Mouse (Mus musculus) right cerebral cortex, adult 2 months (tissue): ENCODE data around the gene Stip1.
"Not testable (repeated sequence)": the region's sequence is repeated elsewhere in the genome, so short reads cannot be mapped to it uniquely, and the experiment has no call there.

ENCODE experiments used
- DNase-seq, 2 experiments: peaks; one replicate each; pipeline ENCODE4 v3.0.0; 2021 to 2022; ENCODE audit warnings: low spot score in 2 of 2

Stip1 gene

GRCm38 (mm10) chr19:7039841-7040636, at the start of gene Stip1:
TSS of gene Stip1 (minus strand) at chr19:7039967.
- peak; percentile 99 to 100 for DNase-seq

GRCm38 (mm10) chr19:7089050-7089449, 49.3 kb upstream of the Stip1 start:
- DNase-seq = no peak

- DNase-seq = no peak
These were observed 48.8 kb upstream of the Stip1 start for GRCm38 (mm10) chr19:7088558-7088957.

- DNase-seq = no peak
These were observed 45.0 kb upstream of the Stip1 start for GRCm38 (mm10) chr19:7084734-7085133.

GRCm38 (mm10) chr19:7083035-7083794, 43.4 kb upstream of the Stip1 start:
- peak; percentile 66 for DNase-seq

- peak; percentile 60 to 72 for DNase-seq
These were observed 41.9 kb upstream of the Stip1 start for GRCm38 (mm10) chr19:7081516-7082266.

GRCm38 (mm10) chr19:7078271-7078670, 38.5 kb upstream of the Stip1 start:
- DNase-seq = no peak

GRCm38 (mm10) chr19:7077666-7078065, 37.9 kb upstream of the Stip1 start:
- no peak for DNase-seq

GRCm38 (mm10) chr19:7075336-7075735, 35.6 kb upstream of the Stip1 start:
- not testable (repeated sequence) for DNase-seq

GRCm38 (mm10) chr19:7073997-7074781, 34.4 kb upstream of the Stip1 start:
- DNase-seq = no peak

- no peak for DNase-seq
These were observed 32.5 kb upstream of the Stip1 start for GRCm38 (mm10) chr19:7072221-7072620.

- DNase-seq = no peak
These were observed 31.0 kb upstream of the Stip1 start for GRCm38 (mm10) chr19:7070775-7071174.

- DNase-seq = no peak
These were observed 30.3 kb upstream of the Stip1 start for GRCm38 (mm10) chr19:7069781-7070763.

GRCm38 (mm10) chr19:7068661-7069531, 29.1 kb upstream of the Stip1 start:
- DNase-seq = no peak

GRCm38 (mm10) chr19:7068136-7068535, 28.4 kb upstream of the Stip1 start:
- DNase-seq = peak; percentile 80 to 82

- DNase-seq = no peak
These were observed 27.7 kb upstream of the Stip1 start for GRCm38 (mm10) chr19:7067344-7068050.

GRCm38 (mm10) chr19:7066828-7067342, 27.1 kb upstream of the Stip1 start:
- DNase-seq = no peak
